Mouse (Mus musculus) intestine, embryonic 16.5 days (tissue): Measurements from ENCODE around the gene Runx3. TPM values are rescaled to one million over a fixed set of nuclear protein-coding genes. Genes with fewer than 3 reads are reported as not detected.
"Not testable (repeated sequence)": the region's sequence is repeated elsewhere in the genome, so short reads cannot be mapped to it uniquely, and the experiment has no call there.

ENCODE experiments used
- ATAC-seq: fragments of 200-750 bp; cut with Nextera tagmentation; 2 replicates; pipeline ENCODE4 v1.8.0; 2017; ENCODE audit warnings: moderate TSS enrichment, moderate library complexity
- H3K27ac ChIP-seq: fragments of 300-500 bp; sonication (generic); 2 replicates; pipeline ENCODE4 v1.5.1; 2014; ENCODE audit warnings: mild to moderate bottlenecking, low read length
- H3K27me3 ChIP-seq: fragments of 300-500 bp; sonication (generic); replicated peaks from 2 replicates; pipeline ENCODE4 v1.6.1; 2014; ENCODE audit warnings: low read length, control low read depth, mixed read lengths; ENCODE audit not compliant: control insufficient read depth, insufficient read depth
- H3K36me3 ChIP-seq: fragments of 300-500 bp; sonication (generic); 2 replicates; pipeline ENCODE4 v1.6.1; 2014; ENCODE audit warnings: low read length, control low read depth; ENCODE audit not compliant: control insufficient read depth, insufficient read depth
- H3K4me1 ChIP-seq: fragments of 300-500 bp; sonication (generic); 2 replicates; pipeline ENCODE4 v1.6.1; 2014; ENCODE audit warnings: low read length, control low read depth, mixed read lengths; ENCODE audit not compliant: control insufficient read depth, insufficient read depth
- H3K4me2 ChIP-seq: fragments of 300-500 bp; sonication (generic); 2 replicates; pipeline ENCODE4 v1.6.1; 2014; ENCODE audit warnings: low read depth, low read length, control low read depth
- H3K4me3 ChIP-seq: fragments of 300-500 bp; sonication (generic); 2 replicates; pipeline ENCODE4 v1.5.1; 2014; ENCODE audit warnings: mild to moderate bottlenecking, low read length
- H3K9ac ChIP-seq: fragments of 300-500 bp; sonication (generic); 2 replicates; pipeline ENCODE4 v1.6.1; 2014; ENCODE audit warnings: low read depth, low read length
- H3K9me3 ChIP-seq: fragments of 300-500 bp; sonication (generic); 2 replicates; pipeline ENCODE4 v1.6.1; 2016; ENCODE audit warnings: low read length, control low read depth; ENCODE audit not compliant: control insufficient read depth
- WGBS: fragments of 180-500 bp; shearing (Covaris S2); extraction: QIAGEN DNeasy Blood & Tissue Kit; methylation state at CpG from one replicate; pipeline ENCODE4 v1.1.7; 2014; 5-methylcytosine and 5-hydroxymethylcytosine counted together
- polyA plus RNA-seq: library from polyadenylated mRNA; unstranded; fragments of >200 nt; fragmentation: Nextera tagmentation; extraction: Ambion mirVana; gene quantifications from 2 replicates; pipeline ENCODE4 v1.2.1, GENCODE M21; 2015

Runx3 gene
- polyA plus RNA-seq, 1 experiment from 2014 or later = 0.33 TPM

- H3K27ac ChIP-seq = no peak overlapping the region
- H3K4me1 ChIP-seq = peaks cover 23% of the 10 kb centered on the region
- no peaks in the 10 kb centered on the region for H3K9me3 ChIP-seq
- H3K4me2 ChIP-seq = no peak overlapping the region
- H3K27me3 ChIP-seq = peaks cover 18% of the 10 kb centered on the region; the same call in 1 of the 2 replicates
- H3K9ac ChIP-seq = no peak overlapping the region
- no peaks in the 10 kb centered on the region for H3K36me3 ChIP-seq
- no peak overlapping the region for H3K4me3 ChIP-seq
- ATAC-seq = no peak
- 69% methylated on average over 12 of the region's 12 CpGs for WGBS
These were observed 50.9 kb downstream of the Runx3 start for GRCm38 (mm10) chr4:135171304-135171875.

- H3K4me1 ChIP-seq = peaks cover 8% of the 10 kb centered on the region
- H3K27me3 ChIP-seq = peaks cover 12% of the 10 kb centered on the region; the same call in 1 of the 2 replicates
- 0 out of 2 replicates have a peak, but pooled peaks have one; percentile 40 for ATAC-seq
- peak overlapping the region; percentile 32 for H3K4me3 ChIP-seq
- H3K27ac ChIP-seq = no peak overlapping the region
- H3K4me2 ChIP-seq = peak overlapping the region; percentile 49
- 17% methylated on average over 38 of the region's 38 CpGs for WGBS
- H3K9me3 ChIP-seq = no peaks in the 10 kb centered on the region
- peak overlapping the region; percentile 52 for H3K9ac ChIP-seq
- H3K36me3 ChIP-seq = no peaks in the 10 kb centered on the region
These were observed 55.1 kb downstream of the Runx3 start for GRCm38 (mm10) chr4:135175406-135176120.

- H3K27me3 ChIP-seq = peaks cover 12% of the 10 kb centered on the region; the same call in 1 of the 2 replicates
- H3K9me3 ChIP-seq = no peaks in the 10 kb centered on the region
- H3K9ac ChIP-seq = no peak overlapping the region
- H3K27ac ChIP-seq = no peak overlapping the region
- peaks cover 8% of the 10 kb centered on the region for H3K4me1 ChIP-seq
- no peak overlapping the region for H3K4me2 ChIP-seq
- no peak for ATAC-seq
- no peaks in the 10 kb centered on the region for H3K36me3 ChIP-seq
- H3K4me3 ChIP-seq = no peak overlapping the region
These were observed 57.1 kb downstream of the Runx3 start for GRCm38 (mm10) chr4:135177568-135177967.

- ATAC-seq = 0 out of 2 replicates have a peak, but pooled peaks have one; percentile 18
- H3K36me3 ChIP-seq = no peaks in the 10 kb centered on the region
- no peak overlapping the region for H3K4me2 ChIP-seq
- WGBS = 44% methylated on average over 5 of the region's 5 CpGs
- H3K4me1 ChIP-seq = peaks cover 8% of the 10 kb centered on the region
- H3K9ac ChIP-seq = no peak overlapping the region
- no peaks in the 10 kb centered on the region for H3K9me3 ChIP-seq
- no peak overlapping the region for H3K4me3 ChIP-seq
- H3K27me3 ChIP-seq = peaks cover 12% of the 10 kb centered on the region; the same call in 1 of the 2 replicates
- H3K27ac ChIP-seq = no peak overlapping the region
These were observed 58.6 kb downstream of the Runx3 start for GRCm38 (mm10) chr4:135179077-135179481.

GRCm38 (mm10) chr4:135181819-135182218 is 61.4 kb downstream of the Runx3 start:
- 89% methylated on average over 4 of the region's 4 CpGs for WGBS
- no peak for ATAC-seq
- H3K27me3 ChIP-seq = no peaks in the 10 kb centered on the region

GRCm38 (mm10) chr4:135184277-135184676 is 63.8 kb downstream of the Runx3 start:
- H3K27ac ChIP-seq, H3K4me1 ChIP-seq, H3K9ac ChIP-seq, H3K4me2 ChIP-seq, ATAC-seq, H3K36me3 ChIP-seq, H3K27me3 ChIP-seq, H3K9me3 ChIP-seq, H3K4me3 ChIP-seq: not testable (repeated sequence)
- WGBS = 95% methylated on average over 6 of the region's 13 CpGs

More at GRCm38 (mm10) chr4:135181819-135182218, 61.4 kb downstream of the Runx3 start:
- no peaks in the 10 kb centered on the region for H3K36me3 ChIP-seq
- H3K27ac ChIP-seq = no peak overlapping the region
- H3K9ac ChIP-seq = no peak overlapping the region
- H3K4me2 ChIP-seq = no peak overlapping the region
- H3K4me1 ChIP-seq = no peaks in the 10 kb centered on the region
- no peak overlapping the region for H3K4me3 ChIP-seq
- no peaks in the 10 kb centered on the region for H3K9me3 ChIP-seq

GRCm38 (mm10) chr4:135189452-135190008 is 69.1 kb downstream of the Runx3 start:
- Histone ChIP-seq H3K4me2 (no peak overlapping the region), H3K4me3 (no peak overlapping the region), H3K36me3 (no peaks in the 10 kb centered on the region), H3K4me1 (no peaks in the 10 kb centered on the region), H3K27ac (no peak overlapping the region), H3K9ac (no peak overlapping the region), H3K27me3 (no peaks in the 10 kb centered on the region), H3K9me3 (no peaks in the 10 kb centered on the region)
- WGBS = 78% methylated on average over 12 of the region's 12 CpGs
- no peak for ATAC-seq

- 0 out of 2 replicates have a peak, but pooled peaks cover 2% of the 10 kb centered on the region for H3K9me3 ChIP-seq
These were observed 69.9 kb downstream of the Runx3 start for GRCm38 (mm10) chr4:135190364-135190763.

GRCm38 (mm10) chr4:135191185-135191584 is 70.7 kb downstream of the Runx3 start:
- H3K36me3 ChIP-seq = no peaks in the 10 kb centered on the region
- 88% methylated on average over 1 of the region's 1 CpGs for WGBS
- no peak overlapping the region for H3K27ac ChIP-seq
- no peak overlapping the region for H3K4me2 ChIP-seq
- H3K4me1 ChIP-seq = no peaks in the 10 kb centered on the region
- no peak overlapping the region for H3K4me3 ChIP-seq
- 0 out of 2 replicates have a peak, but pooled peaks cover 3% of the 10 kb centered on the region for H3K9me3 ChIP-seq
- no peak for ATAC-seq
- H3K27me3 ChIP-seq = no peaks in the 10 kb centered on the region
- no peak overlapping the region for H3K9ac ChIP-seq

More at GRCm38 (mm10) chr4:135190364-135190763, 69.9 kb downstream of the Runx3 start:
- H3K4me3 ChIP-seq = no peak overlapping the region
- no peaks in the 10 kb centered on the region for H3K27me3 ChIP-seq
- no peak overlapping the region for H3K27ac ChIP-seq
- no peak overlapping the region for H3K4me2 ChIP-seq
- H3K4me1 ChIP-seq = no peaks in the 10 kb centered on the region
- H3K36me3 ChIP-seq = no peaks in the 10 kb centered on the region
- WGBS = 84% methylated on average over 1 of the region's 1 CpGs
- H3K9ac ChIP-seq = no peak overlapping the region
- ATAC-seq = no peak
